Comparison of ENCODE assay signal across 29 mouse cellular contexts in the genomic region with DNA sequence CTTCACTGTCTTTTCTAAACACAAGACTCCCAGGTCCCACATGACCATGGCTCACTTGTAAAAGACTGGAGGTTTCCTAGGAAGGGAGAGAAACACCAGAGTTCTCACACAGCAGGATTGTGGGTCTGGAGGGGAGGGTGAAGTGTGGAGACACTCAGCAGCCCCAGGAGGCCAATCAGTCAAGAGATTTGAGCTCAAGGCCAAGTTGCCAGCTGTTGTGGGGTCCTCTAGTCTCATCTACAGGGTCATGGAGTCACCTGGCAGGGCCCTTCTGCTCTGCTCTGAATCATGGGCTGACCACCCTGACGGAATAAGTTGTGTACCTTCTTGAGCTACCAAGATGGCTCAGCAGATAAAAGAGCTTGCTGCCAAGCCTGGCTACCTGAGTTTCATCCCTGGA. TPM values are rescaled to one million over a fixed set of nuclear protein-coding genes. Genes with fewer than 3 reads are reported as not detected.
A peak's percentile ranks its signal among the peaks of the same experiment; 100 is the strongest.
DNase-seq lines count a peak whose midpoint lies in the region; ATAC-seq and TF ChIP-seq lines count a peak whose summit lies in the region.
"Had no signal": no experiment of that assay in that cellular context is flagged by ENCODE, and none has a peak within 500 bp of the region (broad histone marks: within the 10 kb centered on the region; RNA-seq: fewer than 3 reads in every experiment).

No protein-coding gene starts in this region.

- intact Hi-C loops in heart, postnatal 14 days (cut with DNase I) = no loop called here

- no peak for ATAC-seq in hindbrain, embryonic 12.5 days (ENCODE audit: low FRiP score)
- ATAC-seq in hindbrain, embryonic 13.5 days (ENCODE audit: low FRiP score) = no peak
- ATAC-seq in lung, postnatal 0 days = no peak
- ATAC-seq: forebrain, embryonic 15.5 days had no signal

- H3K4me1 ChIP-seq in hindbrain, embryonic 12.5 days = peaks cover 7% of the 10 kb centered on the region
- H3K4me1 ChIP-seq in hindbrain, embryonic 13.5 days (replicated peaks) = peaks cover 10% of the 10 kb centered on the region
- peaks cover 5% of the 10 kb centered on the region; the same call in 1 of the 2 replicates for H3K4me1 ChIP-seq in lung, postnatal 0 days (ENCODE audit: insufficient read depth, low read depth, low read length)

- no peaks in the 10 kb centered on the region for H3K27me3 ChIP-seq in hindbrain, embryonic 12.5 days
- H3K27me3 ChIP-seq in hindbrain, embryonic 13.5 days = no peaks in the 10 kb centered on the region
- no peaks in the 10 kb centered on the region for H3K27me3 ChIP-seq in lung, postnatal 0 days (replicated peaks; ENCODE audit: insufficient read depth, low read length)
- H3K27me3 ChIP-seq: CH12.LX; embryonic facial prominence, embryonic 13.5 days; forebrain, embryonic 12.5 days; forebrain, embryonic 15.5 days; Patski had no signal

- no peak overlapping the region for H3K27ac ChIP-seq in hindbrain, embryonic 12.5 days
- H3K27ac ChIP-seq in hindbrain, embryonic 13.5 days = no peak overlapping the region
- H3K27ac ChIP-seq in lung, postnatal 0 days (ENCODE audit: low read length) = no peak overlapping the region
- H3K27ac ChIP-seq: embryonic facial prominence, embryonic 10.5 days; embryonic facial prominence, embryonic 13.5 days; forebrain, embryonic 12.5 days; forebrain, embryonic 15.5 days; heart, adult 2 months; heart, embryonic 10.5 days; hindbrain, embryonic 14.5 days had no signal

- peak overlapping the region; percentile 4; the same call in 1 of the 2 replicates for H3K9ac ChIP-seq in hindbrain, embryonic 12.5 days
- H3K9ac ChIP-seq in hindbrain, embryonic 13.5 days = no peak overlapping the region
- no peak overlapping the region for H3K9ac ChIP-seq in lung, postnatal 0 days (replicated peaks; ENCODE audit: low read depth)
- H3K9ac ChIP-seq: embryonic facial prominence, embryonic 13.5 days; forebrain, embryonic 12.5 days; forebrain, embryonic 15.5 days; hindbrain, embryonic 14.5 days had no signal

- H3K36me3 ChIP-seq in hindbrain, embryonic 12.5 days = no peaks in the 10 kb centered on the region
- H3K36me3 ChIP-seq in hindbrain, embryonic 13.5 days = no peaks in the 10 kb centered on the region
- H3K36me3 ChIP-seq in lung, postnatal 0 days (ENCODE audit: insufficient read depth, low read length) = no peaks in the 10 kb centered on the region
- H3K36me3 ChIP-seq: embryonic facial prominence, embryonic 10.5 days; embryonic facial prominence, embryonic 13.5 days; forebrain, embryonic 12.5 days; forebrain, embryonic 15.5 days; G1E; heart, embryonic 10.5 days; heart, embryonic 13.5 days had no signal

- TF ChIP-seq CTCF in lung, postnatal 0 days (IDR thresholded peaks at IDR 0.05) = no peak

- DNase-seq in heart, adult 11 months = peak; percentile 95
- DNase-seq in heart, postnatal 14 days = no peak
- DNase-seq in lung, postnatal 10 days = peak; percentile 48
- no peak for DNase-seq in lung, postnatal 0 days (ENCODE audit: low spot score)
- DNase-seq: adrenal gland, adult 2 months; adrenal gland, postnatal 25 days; B cell, adult 2 months; cerebellum, adult 11-12 months; cerebellum, adult 8-10 months; cerebellum, postnatal 10 days; cerebellum, postnatal 36 days; embryo, embryonic 11 days; gastrocnemius, postnatal 25 days; heart, adult 2 months; heart, postnatal 4 days had no signal

- 71% methylated on average over 1 of the region's 1 CpGs for WGBS in hindbrain, embryonic 12.5 days
- WGBS in hindbrain, embryonic 13.5 days = 78% methylated on average over 1 of the region's 1 CpGs
- 64% methylated on average over 1 of the region's 1 CpGs for WGBS in lung, postnatal 0 days

- peaks cover 5% of the 10 kb centered on the region for H3K9me3 ChIP-seq in hindbrain, embryonic 12.5 days (replicated peaks)
- peaks cover 5% of the 10 kb centered on the region; the same call in 1 of the 2 replicates for H3K9me3 ChIP-seq in hindbrain, embryonic 13.5 days
- H3K9me3 ChIP-seq in lung, postnatal 0 days (ENCODE audit: low read length) = no peaks in the 10 kb centered on the region
- H3K9me3 ChIP-seq: forebrain, embryonic 15.5 days; G1E; heart, embryonic 10.5 days had no signal

- no peak overlapping the region for H3K4me2 ChIP-seq in hindbrain, embryonic 12.5 days (replicated peaks)
- no peak overlapping the region for H3K4me2 ChIP-seq in hindbrain, embryonic 13.5 days
- no peak overlapping the region for H3K4me2 ChIP-seq in lung, postnatal 0 days (replicated peaks; ENCODE audit: low read depth, low read length)
- H3K4me2 ChIP-seq: embryonic facial prominence, embryonic 13.5 days; forebrain, embryonic 12.5 days; forebrain, embryonic 15.5 days; heart, embryonic 13.5 days; hindbrain, embryonic 14.5 days had no signal

- no peak for TF ChIP-seq EP300 in lung, postnatal 0 days (IDR thresholded peaks at IDR 0.05)

- H3K4me3 ChIP-seq in hindbrain, embryonic 12.5 days = no peak overlapping the region
- H3K4me3 ChIP-seq in hindbrain, embryonic 13.5 days = no peak overlapping the region
- no peak overlapping the region for H3K4me3 ChIP-seq in lung, postnatal 0 days (ENCODE audit: low read depth, low read length)
- H3K4me3 ChIP-seq: embryonic facial prominence, embryonic 10.5 days; embryonic facial prominence, embryonic 13.5 days; erythroblast, embryonic 14.5 days; forebrain, embryonic 12.5 days; forebrain, embryonic 15.5 days; heart, adult 2 months; heart, embryonic 10.5 days; heart, embryonic 13.5 days had no signal

RNA-seq across cellular contexts. Expression of a gene that starts 41.0 kb away (rescaled TPM):
- total RNA-seq in heart, postnatal 14 days (2021) = under 1 TPM; 0.27 to 0.31 TPM
- 10.1 and 10.7 TPM in 2 replicates for polyA plus RNA-seq in hindbrain, embryonic 12.5 days (2016; fragmentation: Nextera tagmentation; extraction: Ambion mirVana)
- polyA plus RNA-seq in hindbrain, embryonic 13.5 days (2015; fragmentation: Nextera tagmentation; extraction: Ambion mirVana) = 13.4 and 13.5 TPM in 2 replicates
- polyA plus RNA-seq in lung, postnatal 0 days (2015; fragmentation: Nextera tagmentation; extraction: Ambion mirVana) = 1.0 and 1.4 TPM in 2 replicates
- polyA plus RNA-seq: erythroblast, embryonic 14.5 days had no signal

RNA-seq across cellular contexts. Expression of a gene that starts 43.8 kb away (rescaled TPM):
- total RNA-seq in heart, postnatal 14 days (2021) = 10 to 100 TPM; 13.6 to 17.2 TPM
- polyA plus RNA-seq in hindbrain, embryonic 12.5 days (2016; fragmentation: Nextera tagmentation; extraction: Ambion mirVana) = 11.8 and 15.8 TPM in 2 replicates
- 8.0 and 8.1 TPM in 2 replicates for polyA plus RNA-seq in hindbrain, embryonic 13.5 days (2015; fragmentation: Nextera tagmentation; extraction: Ambion mirVana)
- polyA plus RNA-seq in lung, postnatal 0 days (2015; fragmentation: Nextera tagmentation; extraction: Ambion mirVana) = 131 and 145 TPM in 2 replicates

RNA-seq across cellular contexts. Expression of a gene that starts 51.7 kb away (rescaled TPM):
- total RNA-seq in heart, postnatal 14 days (2021) = under 1 TPM in 1 of 2 experiments, not detected in 1; 0.10 TPM
- 16.4 and 16.7 TPM in 2 replicates for polyA plus RNA-seq in hindbrain, embryonic 12.5 days (2016; fragmentation: Nextera tagmentation; extraction: Ambion mirVana)
- 37.5 and 40.2 TPM in 2 replicates for polyA plus RNA-seq in hindbrain, embryonic 13.5 days (2015; fragmentation: Nextera tagmentation; extraction: Ambion mirVana)
- polyA plus RNA-seq in lung, postnatal 0 days (2015; fragmentation: Nextera tagmentation; extraction: Ambion mirVana) = not detected in 2 replicates
- total RNA-seq: CH12.LX; heart, adult 2 months; heart, postnatal 4 days had no signal
- polyA plus RNA-seq: erythroblast, embryonic 14.5 days; gonadal fat pad, adult 2 months had no signal

RNA-seq across cellular contexts. Expression of a gene that starts 55.7 kb away (rescaled TPM):
- total RNA-seq in heart, postnatal 14 days (2021) = 1 to 10 TPM; 5.1 to 7.0 TPM
- 56.8 and 57.9 TPM in 2 replicates for polyA plus RNA-seq in hindbrain, embryonic 12.5 days (2016; fragmentation: Nextera tagmentation; extraction: Ambion mirVana)
- 41.5 and 43.9 TPM in 2 replicates for polyA plus RNA-seq in hindbrain, embryonic 13.5 days (2015; fragmentation: Nextera tagmentation; extraction: Ambion mirVana)
- polyA plus RNA-seq in lung, postnatal 0 days (2015; fragmentation: Nextera tagmentation; extraction: Ambion mirVana) = 6.9 and 7.3 TPM in 2 replicates

Comparison
In these comparisons a context has a peak if more than half of its experiments do, and no peak if none do; other contexts are left out.
1. DNase-seq: peak in heart, adult 11 months (single experiment) and lung, postnatal 10 days (single experiment); none in heart, postnatal 14 days (0 of 2) and lung, postnatal 0 days (single experiment).
2. RNA of a gene that starts 51.7 kb away (polyA plus RNA-seq): 37.5 to 40.2 TPM in hindbrain, embryonic 13.5 days and 16.4 to 16.7 TPM in hindbrain, embryonic 12.5 days; not detected in lung, postnatal 0 days; every median in the first group is over 10 times any median in the second.